Mouse (Mus musculus): ENCODE results near the gene Chrm5.

- no peak for TF ChIP-seq GATA1 (IDR thresholded peaks at IDR 0.05; ENCODE audit: borderline replicate concordance, low read length)
- TF ChIP-seq CTCF (IDR thresholded peaks at IDR 0.05; ENCODE audit: low read depth, low read length), result no peak
Observed at GRCm38 (mm10) chr2:112432523-112432922, 48.0 kb downstream of the Chrm5 start.

Measured in G1E (cell line).